Mouse (Mus musculus): ENCODE measurements around the gene Chpt1.

Chpt1 gene

GRCm38 (mm10) chr10:88407875-88408631, 95.8 kb downstream of the Chpt1 start:
- DNase-seq (ENCODE audit: extremely low spot score, low spot score): no peak

- DNase-seq (ENCODE audit: extremely low spot score, low spot score): no peak
Observed at GRCm38 (mm10) chr10:88405812-88406211, 98.1 kb downstream of the Chpt1 start.

GRCm38 (mm10) chr10:88404220-88404619, 99.7 kb downstream of the Chpt1 start:
- DNase-seq (ENCODE audit: extremely low spot score, low spot score): no peak

GRCm38 (mm10) chr10:88403021-88403420, 100.9 kb downstream of the Chpt1 start:
- no peak for DNase-seq (ENCODE audit: extremely low spot score, low spot score)

Data from neural tube, embryonic 10.5 days (tissue).